Mouse (Mus musculus) regulatory T cell (primary cell): ENCODE results near the gene Polr2f.

ENCODE experiments used
- in situ Hi-C: fragments of 300-600 bp; cut with MboI, MseI; formaldehyde crosslinking; loops from one replicate; pipeline ENCODE4 v1.15.1; 2025; ENCODE audit warnings: high pct_unique_total_duplicates

The Polr2f gene

GRCm38 (mm10) chr15:79140866-79141565 lies at the start of gene Polr2f, which contains the start of gene 1700088E04Rik:
TSS of gene Polr2f (plus strand) at chr15:79141009.
TSS of gene 1700088E04Rik (minus strand) at chr15:79141253.
- in situ Hi-C loops, result no loop called here

- in situ Hi-C loops, result no loop called here
These were observed 48.5 kb upstream of the Polr2f start for GRCm38 (mm10) chr15:79092284-79092683.

- in situ Hi-C loops, result no loop called here
These were observed 47.5 kb upstream of the Polr2f start for GRCm38 (mm10) chr15:79093083-79093839.

GRCm38 (mm10) chr15:79095483-79095882 lies 45.3 kb upstream of the Polr2f start:
- in situ Hi-C loops, result no loop called here

GRCm38 (mm10) chr15:79096556-79096955 lies 44.3 kb upstream of the Polr2f start:
- in situ Hi-C loops, result no loop called here

- in situ Hi-C loops, result no loop called here
These were observed 43.7 kb upstream of the Polr2f start for GRCm38 (mm10) chr15:79097135-79097534.

GRCm38 (mm10) chr15:79097611-79098025 lies 43.2 kb upstream of the Polr2f start:
- in situ Hi-C loops, result no loop called here

- in situ Hi-C loops, result no loop called here
These were observed 42.6 kb upstream of the Polr2f start for GRCm38 (mm10) chr15:79098220-79098619.

- in situ Hi-C loops, result no loop called here
These were observed 41.9 kb upstream of the Polr2f start for GRCm38 (mm10) chr15:79098868-79099267.

GRCm38 (mm10) chr15:79099456-79099855 lies 41.4 kb upstream of the Polr2f start:
- in situ Hi-C loops, result no loop called here

GRCm38 (mm10) chr15:79100391-79100790 lies 40.4 kb upstream of the Polr2f start:
- in situ Hi-C loops, result no loop called here

GRCm38 (mm10) chr15:79101531-79101930 lies 39.3 kb upstream of the Polr2f start:
- in situ Hi-C loops, result no loop called here

GRCm38 (mm10) chr15:79103264-79103663 lies 37.5 kb upstream of the Polr2f start:
- in situ Hi-C loops, result no loop called here

GRCm38 (mm10) chr15:79105804-79106203 lies 35.0 kb upstream of the Polr2f start:
- in situ Hi-C loops, result no loop called here

- in situ Hi-C loops, result no loop called here
These were observed 32.8 kb upstream of the Polr2f start for GRCm38 (mm10) chr15:79107966-79108365.

- in situ Hi-C loops, result no loop called here
These were observed 32.1 kb upstream of the Polr2f start, which contains the start of gene Micall1 for GRCm38 (mm10) chr15:79108421-79109320. TSS of gene Micall1 (plus strand) at chr15:79108898.

GRCm38 (mm10) chr15:79109321-79109934 lies 31.4 kb upstream of the Polr2f start:
- in situ Hi-C loops, result no loop called here

- in situ Hi-C loops, result no loop called here
These were observed 30.8 kb upstream of the Polr2f start for GRCm38 (mm10) chr15:79110031-79110430.

- in situ Hi-C loops, result no loop called here
These were observed 30.3 kb upstream of the Polr2f start for GRCm38 (mm10) chr15:79110528-79110927.

GRCm38 (mm10) chr15:79111774-79112173 lies 29.0 kb upstream of the Polr2f start:
- in situ Hi-C loops, result no loop called here

GRCm38 (mm10) chr15:79115276-79115675 lies 25.5 kb upstream of the Polr2f start:
- in situ Hi-C loops, result no loop called here
